Mouse (Mus musculus) neural tube, embryonic 15.5 days (tissue): ENCODE results near the gene P2ry13. TPM values are rescaled to one million over a fixed set of nuclear protein-coding genes. Genes with fewer than 3 reads are reported as not detected.

Experiments used
- ATAC-seq: fragments of 200-750 bp; cut with Nextera tagmentation; 2 replicates; pipeline ENCODE4 v1.8.0; 2017; ENCODE audit warnings: mild to moderate bottlenecking, moderate TSS enrichment, moderate library complexity; ENCODE audit not compliant: low FRiP score
- H3K27ac ChIP-seq: fragments of 300-500 bp; sonication (generic); replicated peaks from 2 replicates; pipeline ENCODE4 v1.5.1; 2015; ENCODE audit warnings: mild to moderate bottlenecking, inconsistent platforms
- H3K27me3 ChIP-seq: fragments of 300-500 bp; sonication (generic); replicated peaks from 2 replicates; pipeline ENCODE4 v1.6.1; 2015; ENCODE audit warnings: inconsistent platforms
- H3K36me3 ChIP-seq: fragments of 300-500 bp; sonication (generic); 2 replicates; pipeline ENCODE4 v1.6.1; 2015; ENCODE audit warnings: inconsistent platforms
- H3K4me1 ChIP-seq: fragments of 300-500 bp; sonication (generic); 2 replicates; pipeline ENCODE4 v1.6.1; 2015; ENCODE audit warnings: inconsistent platforms
- H3K4me2 ChIP-seq: fragments of 300-500 bp; sonication (generic); 2 replicates; pipeline ENCODE4 v1.6.1; 2015; ENCODE audit warnings: inconsistent platforms, mild to moderate bottlenecking, moderate library complexity
- H3K4me3 ChIP-seq: fragments of 300-500 bp; sonication (generic); replicated peaks from 2 replicates; pipeline ENCODE4 v1.5.1; 2015; ENCODE audit warnings: mild to moderate bottlenecking, inconsistent platforms
- H3K9ac ChIP-seq: fragments of 300-500 bp; sonication (generic); replicated peaks from 2 replicates; pipeline ENCODE4 v1.6.1; 2015; ENCODE audit warnings: mild to moderate bottlenecking, inconsistent platforms
- H3K9me3 ChIP-seq: fragments of 300-500 bp; sonication (generic); replicated peaks from 2 replicates; pipeline ENCODE4 v1.6.1; 2016; ENCODE audit warnings: inconsistent platforms
- WGBS: fragments of 180-500 bp; shearing (Covaris S2); methylation state at CpG from one replicate; pipeline ENCODE4 v1.1.7; 2015; ENCODE audit warnings: mixed read lengths; 5-methylcytosine and 5-hydroxymethylcytosine counted together
- polyA plus RNA-seq: library from polyadenylated mRNA; unstranded; fragments of >200 nt; fragmentation: Nextera tagmentation; extraction: Ambion mirVana; gene quantifications from 2 replicates; pipeline ENCODE4 v1.2.1, GENCODE M21; 2015

The P2ry13 gene
- polyA plus RNA-seq, 1 experiment from 2014 or later = 1.9 TPM

DNA sequence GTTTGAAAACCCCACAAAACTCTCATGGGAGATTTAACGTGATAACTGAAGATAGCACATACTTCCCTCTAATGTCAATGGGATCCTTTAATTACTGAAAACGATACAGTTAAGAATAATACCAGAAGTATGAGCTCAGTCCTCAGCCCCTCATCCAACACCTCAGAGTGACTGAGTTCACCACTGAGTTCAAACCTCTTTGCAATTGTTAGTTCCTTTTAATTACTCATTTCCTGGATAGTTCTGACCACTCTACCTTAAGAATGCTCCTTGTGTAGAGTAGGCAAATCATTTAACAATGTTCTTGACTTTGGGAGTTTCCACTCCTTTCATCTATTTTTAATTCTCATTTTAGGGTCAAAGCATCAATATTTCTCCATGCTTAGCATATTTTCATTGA is 8.6 kb upstream of the P2ry13 start:
- no peaks in the 10 kb centered on the region for H3K27me3 ChIP-seq
- H3K27ac ChIP-seq = no peak overlapping the region
- WGBS = 88% methylated on average over 2 of the region's 2 CpGs
- no peaks in the 10 kb centered on the region for H3K9me3 ChIP-seq
- H3K9ac ChIP-seq = no peak overlapping the region
- no peak overlapping the region for H3K4me2 ChIP-seq
- no peak for ATAC-seq
- H3K4me3 ChIP-seq = no peak overlapping the region
- no peaks in the 10 kb centered on the region for H3K36me3 ChIP-seq
- no peaks in the 10 kb centered on the region for H3K4me1 ChIP-seq

DNA sequence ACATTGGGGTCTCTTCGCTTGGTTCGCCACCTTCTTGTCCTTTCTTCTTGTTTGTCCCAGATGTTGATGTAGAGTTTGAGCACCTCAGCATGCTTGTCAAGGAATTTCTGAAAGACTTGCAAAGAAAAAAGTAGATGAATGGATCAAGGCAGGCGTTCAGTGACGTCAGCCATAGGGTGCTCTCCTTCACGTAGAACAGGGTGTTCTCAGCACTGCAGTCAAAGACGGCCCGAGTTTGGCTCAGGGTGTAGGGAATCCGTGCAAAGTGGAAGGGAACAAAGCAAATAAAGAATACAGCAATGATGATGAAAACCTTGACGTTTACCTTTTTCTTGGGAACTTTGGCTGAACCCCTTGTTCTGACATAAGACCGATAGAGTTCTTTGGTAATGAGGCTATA is 6.5 kb upstream of the P2ry13 start:
- Histone ChIP-seq H3K27ac (no peak overlapping the region), H3K4me1 (no peaks in the 10 kb centered on the region), H3K27me3 (no peaks in the 10 kb centered on the region), H3K4me2 (no peak overlapping the region), H3K4me3 (no peak overlapping the region), H3K9ac (no peak overlapping the region), H3K36me3 (no peaks in the 10 kb centered on the region), H3K9me3 (no peaks in the 10 kb centered on the region)
- no peak for ATAC-seq
- 95% methylated on average over 10 of the region's 10 CpGs for WGBS

- Histone ChIP-seq H3K4me2 (no peak overlapping the region), H3K4me1 (no peaks in the 10 kb centered on the region), H3K27me3 (no peaks in the 10 kb centered on the region), H3K27ac (no peak overlapping the region), H3K36me3 (no peaks in the 10 kb centered on the region), H3K4me3 (no peak overlapping the region), H3K9me3 (no peaks in the 10 kb centered on the region), H3K9ac (no peak overlapping the region)
- ATAC-seq = no peak
Observed at GRCm38 (mm10) chr3:59212404-59212803, 1.7 kb upstream of the P2ry13 start.

GRCm38 (mm10) chr3:59211784-59212183 is 1.1 kb upstream of the P2ry13 start:
- no peak overlapping the region for H3K4me3 ChIP-seq
- no peaks in the 10 kb centered on the region for H3K4me1 ChIP-seq
- 89% methylated on average over 8 of the region's 8 CpGs for WGBS
- no peaks in the 10 kb centered on the region for H3K36me3 ChIP-seq
- ATAC-seq = no peak
- no peak overlapping the region for H3K4me2 ChIP-seq
- no peaks in the 10 kb centered on the region for H3K9me3 ChIP-seq
- no peaks in the 10 kb centered on the region for H3K27me3 ChIP-seq
- no peak overlapping the region for H3K27ac ChIP-seq
- H3K9ac ChIP-seq = no peak overlapping the region

DNA sequence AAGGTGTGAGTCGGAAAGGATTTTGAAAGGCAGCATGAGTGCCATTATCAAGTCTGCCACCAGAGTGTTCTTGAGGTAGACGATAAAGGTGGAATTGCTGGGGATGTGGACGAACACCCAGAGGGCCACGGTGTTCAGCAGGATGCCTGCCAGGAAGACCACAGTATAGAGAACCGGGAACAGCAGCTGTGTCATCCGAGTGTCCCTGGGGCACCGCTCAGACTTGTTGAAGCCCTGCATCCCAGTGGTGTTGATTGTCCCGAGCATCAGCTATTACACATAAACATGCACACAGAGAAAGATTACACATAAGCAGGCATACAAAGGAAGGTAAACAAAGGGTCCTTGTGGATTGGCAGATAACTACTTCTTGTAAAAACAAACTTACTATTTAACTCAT is 593 bp downstream of the P2ry13 start:
- H3K4me2 ChIP-seq = no peak overlapping the region
- no peak overlapping the region for H3K27ac ChIP-seq
- H3K27me3 ChIP-seq = no peaks in the 10 kb centered on the region
- H3K4me1 ChIP-seq = no peaks in the 10 kb centered on the region
- H3K4me3 ChIP-seq = no peak overlapping the region
- H3K36me3 ChIP-seq = no peaks in the 10 kb centered on the region
- H3K9ac ChIP-seq = no peak overlapping the region
- ATAC-seq = no peak
- WGBS = 77% methylated on average over 8 of the region's 8 CpGs
- no peaks in the 10 kb centered on the region for H3K9me3 ChIP-seq

DNA sequence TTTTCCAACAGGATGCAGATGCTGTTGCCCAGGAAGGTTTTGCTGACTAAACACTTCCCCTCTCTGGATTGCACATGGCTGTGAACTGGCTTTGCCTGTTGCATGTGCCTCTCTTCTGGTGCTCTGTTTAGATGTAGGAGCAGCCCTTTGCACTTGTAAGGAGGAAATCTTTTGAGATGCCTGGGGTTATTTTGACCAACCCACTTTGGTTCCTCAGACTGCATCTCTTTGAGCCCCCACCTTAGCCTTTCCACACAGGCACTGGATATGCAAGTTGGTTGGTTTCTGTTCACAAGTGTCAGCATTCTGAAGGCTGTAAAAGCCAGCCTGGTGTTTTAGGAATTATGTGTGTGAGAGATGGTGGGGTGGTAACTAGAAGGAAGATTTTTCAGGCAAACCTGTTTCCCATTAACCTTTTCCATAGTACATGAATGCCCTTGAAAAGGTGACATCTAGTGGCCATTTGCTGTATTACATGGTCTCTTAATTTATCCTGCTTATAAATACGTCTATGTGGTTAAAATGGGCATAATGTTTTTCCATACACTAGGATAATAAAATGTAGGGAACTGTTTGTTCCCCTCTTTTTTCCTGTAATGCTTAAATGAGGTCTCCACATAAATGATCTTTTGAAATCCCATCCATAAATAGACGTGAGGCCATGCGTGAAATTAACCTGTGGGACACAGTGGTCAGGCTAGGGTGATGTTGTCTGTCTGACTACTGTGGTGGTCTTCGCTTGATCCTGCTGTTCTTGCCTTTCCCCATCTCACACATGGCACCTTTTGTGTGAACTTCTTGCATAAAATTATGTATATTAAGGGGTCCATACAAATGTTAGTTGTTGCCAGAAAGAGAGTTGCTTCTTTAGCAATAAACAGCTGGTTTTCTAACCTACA is 1.8 kb downstream of the P2ry13 start:
- Histone ChIP-seq H3K27ac (no peak overlapping the region), H3K9ac (no peak overlapping the region), H3K27me3 (no peaks in the 10 kb centered on the region), H3K4me1 (no peaks in the 10 kb centered on the region), H3K36me3 (no peaks in the 10 kb centered on the region), H3K4me2 (no peak overlapping the region), H3K9me3 (no peaks in the 10 kb centered on the region), H3K4me3 (no peak overlapping the region)
- peak; percentile 78 for ATAC-seq
- 69% methylated on average over 4 of the region's 4 CpGs for WGBS

GRCm38 (mm10) chr3:59205941-59206340 is 4.7 kb downstream of the P2ry13 start:
- Histone ChIP-seq H3K4me1 (no peaks in the 10 kb centered on the region), H3K36me3 (no peaks in the 10 kb centered on the region), H3K9ac (no peak overlapping the region), H3K9me3 (no peaks in the 10 kb centered on the region), H3K27ac (no peak overlapping the region), H3K4me2 (no peak overlapping the region), H3K27me3 (no peaks in the 10 kb centered on the region), H3K4me3 (no peak overlapping the region)
- no peak for ATAC-seq
- WGBS = 77% methylated on average over 4 of the region's 4 CpGs

- H3K9ac ChIP-seq = no peak overlapping the region
- no peak overlapping the region for H3K4me2 ChIP-seq
- H3K4me1 ChIP-seq = no peaks in the 10 kb centered on the region
- H3K9me3 ChIP-seq = no peaks in the 10 kb centered on the region
- no peak for ATAC-seq
- no peak overlapping the region for H3K27ac ChIP-seq
- H3K36me3 ChIP-seq = no peaks in the 10 kb centered on the region
- H3K4me3 ChIP-seq = no peak overlapping the region
- 84% methylated on average over 11 of the region's 11 CpGs for WGBS
- no peaks in the 10 kb centered on the region for H3K27me3 ChIP-seq
Observed at GRCm38 (mm10) chr3:59204719-59205503, 5.8 kb downstream of the P2ry13 start.

GRCm38 (mm10) chr3:59203802-59204520 is 6.7 kb downstream of the P2ry13 start:
- ATAC-seq = no peak
- H3K9me3 ChIP-seq = no peaks in the 10 kb centered on the region

DNA sequence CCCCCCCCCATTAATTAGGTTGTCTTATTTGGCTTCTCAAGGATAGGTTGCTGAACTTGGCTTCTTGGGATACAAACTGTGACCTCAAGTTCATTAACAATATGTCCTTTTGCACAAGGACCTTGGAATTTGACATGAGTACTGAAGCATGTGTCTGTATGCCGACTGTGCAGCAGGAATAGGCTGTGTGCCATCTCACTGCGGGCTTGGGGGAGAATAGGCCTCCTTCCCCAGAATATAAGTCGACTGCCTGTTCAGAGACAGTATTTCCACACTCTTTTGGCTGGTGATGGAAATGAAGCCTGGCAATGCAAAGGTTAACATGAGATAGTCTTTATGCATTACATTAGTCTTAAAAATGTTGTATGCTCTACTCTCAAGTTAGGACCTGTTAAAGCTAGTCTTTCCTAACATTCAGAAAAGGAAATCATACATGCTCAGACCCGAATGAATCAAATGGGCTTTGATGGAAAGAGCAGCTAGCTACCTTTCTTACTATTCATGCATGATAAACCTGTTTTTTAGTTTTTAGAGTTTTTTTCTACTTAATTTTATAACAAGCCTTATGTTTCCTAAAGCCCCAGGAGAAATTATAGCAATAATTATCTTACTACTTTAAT is 13.2 kb downstream of the P2ry13 start:
- Histone ChIP-seq H3K9ac (no peak overlapping the region), H3K4me1 (no peaks in the 10 kb centered on the region), H3K27ac (no peak overlapping the region), H3K9me3 (no peaks in the 10 kb centered on the region), H3K36me3 (no peaks in the 10 kb centered on the region), H3K4me3 (no peak overlapping the region), H3K4me2 (no peak overlapping the region), H3K27me3 (no peaks in the 10 kb centered on the region)
- whole genome bisulfite sequencing = 81% methylated on average over 4 of the region's 4 CpGs
- no peak for ATAC-seq

More at GRCm38 (mm10) chr3:59203802-59204520, 6.7 kb downstream of the P2ry13 start:
- Histone ChIP-seq H3K27ac (no peak overlapping the region), H3K9ac (no peak overlapping the region), H3K36me3 (no peaks in the 10 kb centered on the region), H3K4me1 (no peaks in the 10 kb centered on the region), H3K4me2 (no peak overlapping the region), H3K4me3 (no peak overlapping the region), H3K27me3 (no peaks in the 10 kb centered on the region)
- WGBS = 87% methylated on average over 8 of the region's 8 CpGs

GRCm38 (mm10) chr3:59194938-59195337 is 15.7 kb downstream of the P2ry13 start, which contains the start of gene Gpr87:
Gene Gpr87 (minus strand): TSS chr3:59195104.
- H3K36me3 ChIP-seq = no peaks in the 10 kb centered on the region

More at GRCm38 (mm10) chr3:59194938-59195337, 15.7 kb downstream of the P2ry13 start, which contains the start of gene Gpr87:
- WGBS = 92% methylated on average over 7 of the region's 7 CpGs
- Histone ChIP-seq H3K9ac (no peak within 1 kb of the TSS), H3K9me3 (no peaks in the 10 kb centered on the region), H3K4me2 (no peak within 1 kb of the TSS), H3K4me3 (no peak within 1 kb of the TSS), H3K27ac (no peak within 1 kb of the TSS), H3K27me3 (no peaks in the 10 kb centered on the region), H3K4me1 (no peaks in the 10 kb centered on the region)
- no peak for ATAC-seq
